Mouse (Mus musculus) midbrain, embryonic 15.5 days (tissue): ENCODE measurements around the gene Abca16. TPM values are rescaled to one million over a fixed set of nuclear protein-coding genes. Genes with fewer than 3 reads are reported as not detected.

Source experiments
- ATAC-seq: fragments of 200-750 bp; cut with Nextera tagmentation; replicated peaks from 2 replicates; pipeline ENCODE4 v1.8.0; 2017; ENCODE audit warnings: moderate TSS enrichment
- H3K27ac ChIP-seq: fragments of 300-500 bp; sonication (generic); 2 replicates; pipeline ENCODE4 v1.5.1; 2015; ENCODE audit warnings: mild to moderate bottlenecking, inconsistent platforms
- H3K27me3 ChIP-seq: fragments of 300-500 bp; sonication (generic); replicated peaks from 2 replicates; pipeline ENCODE4 v1.6.1; 2015; ENCODE audit warnings: inconsistent platforms
- H3K36me3 ChIP-seq: fragments of 300-500 bp; sonication (generic); replicated peaks from 2 replicates; pipeline ENCODE4 v1.6.1; 2015; ENCODE audit warnings: inconsistent platforms
- H3K4me1 ChIP-seq: fragments of 300-500 bp; sonication (generic); 2 replicates; pipeline ENCODE4 v1.6.1; 2015; ENCODE audit warnings: inconsistent platforms
- H3K4me2 ChIP-seq: fragments of 300-500 bp; sonication (generic); 2 replicates; pipeline ENCODE4 v1.6.1; 2015; ENCODE audit warnings: inconsistent platforms, mild to moderate bottlenecking, moderate library complexity
- H3K4me3 ChIP-seq: fragments of 300-500 bp; sonication (generic); 2 replicates; pipeline ENCODE4 v1.5.1; 2015; ENCODE audit warnings: mild to moderate bottlenecking, inconsistent platforms
- H3K9ac ChIP-seq: fragments of 300-500 bp; sonication (generic); 2 replicates; pipeline ENCODE4 v1.6.1; 2015; ENCODE audit warnings: mild to moderate bottlenecking, inconsistent platforms
- H3K9me3 ChIP-seq: fragments of 300-500 bp; sonication (generic); 2 replicates; pipeline ENCODE4 v1.6.1; 2016; ENCODE audit warnings: inconsistent platforms
- WGBS: fragments of 180-500 bp; shearing (Covaris S2); methylation state at CpG from one replicate; pipeline ENCODE4 v1.1.7; 2015; ENCODE audit warnings: mixed read lengths; 5-methylcytosine and 5-hydroxymethylcytosine counted together
- polyA plus RNA-seq: library from polyadenylated mRNA; unstranded; fragments of >200 nt; fragmentation: Nextera tagmentation; extraction: Ambion mirVana; gene quantifications from 2 replicates; pipeline ENCODE4 v1.2.1, GENCODE M21; 2015

Gene Abca16
- not detected in 2 replicates for polyA plus RNA-seq

- Histone ChIP-seq H3K27me3 (no peaks in the 10 kb centered on the region), H3K9ac (no peak within 1 kb of the TSS), H3K36me3 (no peaks in the 10 kb centered on the region), H3K27ac (no peak within 1 kb of the TSS), H3K4me1 (no peaks in the 10 kb centered on the region), H3K9me3 (no peaks in the 10 kb centered on the region), H3K4me3 (no peak within 1 kb of the TSS), H3K4me2 (no peak within 1 kb of the TSS)
- 78% methylated on average over 10 of the region's 10 CpGs for WGBS
- ATAC-seq: no peak
Observed at GRCm38 (mm10) chr7:120409447-120409846, at the start of gene Abca16. Abca16 (plus strand) TSS chr7:120409647.

GRCm38 (mm10) chr7:120361159-120361558, 48.3 kb upstream of the Abca16 start:
- 37% methylated on average over 13 of the region's 13 CpGs for WGBS
- H3K27ac ChIP-seq: no peak overlapping the region
- no peaks in the 10 kb centered on the region for H3K4me1 ChIP-seq
- H3K4me2 ChIP-seq: no peak overlapping the region
- H3K27me3 ChIP-seq: no peaks in the 10 kb centered on the region
- ATAC-seq: no peak
- no peaks in the 10 kb centered on the region for H3K36me3 ChIP-seq
- no peak overlapping the region for H3K9ac ChIP-seq
- H3K4me3 ChIP-seq: no peak overlapping the region
- no peaks in the 10 kb centered on the region for H3K9me3 ChIP-seq

DNA sequence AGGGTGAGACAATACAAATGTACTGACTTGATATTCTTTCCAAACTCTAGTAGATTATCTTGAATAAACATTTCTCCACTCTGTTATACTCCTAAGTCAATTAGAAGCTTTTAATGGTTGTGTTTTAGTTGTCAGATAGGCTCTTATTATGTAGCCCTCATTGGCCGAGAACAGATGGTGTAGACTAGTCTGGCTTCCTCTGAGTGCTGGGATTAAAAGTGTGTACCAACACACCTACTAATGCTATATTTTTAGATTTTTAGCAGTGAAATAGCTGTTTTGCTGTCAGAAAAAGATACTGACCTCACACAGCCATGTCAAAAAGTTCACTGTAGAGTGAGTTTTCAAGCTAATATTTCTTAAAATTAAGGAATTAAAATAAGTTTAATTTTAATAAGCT, 2.9 kb downstream of the Abca16 start:
- no peaks in the 10 kb centered on the region for H3K36me3 ChIP-seq
- H3K4me1 ChIP-seq: no peaks in the 10 kb centered on the region
- H3K9ac ChIP-seq: no peak overlapping the region
- ATAC-seq: no peak
- no peaks in the 10 kb centered on the region for H3K9me3 ChIP-seq
- WGBS: 79% methylated on average over 1 of the region's 1 CpGs
- no peak overlapping the region for H3K4me3 ChIP-seq
- no peak overlapping the region for H3K27ac ChIP-seq
- H3K4me2 ChIP-seq: no peak overlapping the region
- no peaks in the 10 kb centered on the region for H3K27me3 ChIP-seq

GRCm38 (mm10) chr7:120426625-120427024, 17.2 kb downstream of the Abca16 start:
- no peak for ATAC-seq

DNA sequence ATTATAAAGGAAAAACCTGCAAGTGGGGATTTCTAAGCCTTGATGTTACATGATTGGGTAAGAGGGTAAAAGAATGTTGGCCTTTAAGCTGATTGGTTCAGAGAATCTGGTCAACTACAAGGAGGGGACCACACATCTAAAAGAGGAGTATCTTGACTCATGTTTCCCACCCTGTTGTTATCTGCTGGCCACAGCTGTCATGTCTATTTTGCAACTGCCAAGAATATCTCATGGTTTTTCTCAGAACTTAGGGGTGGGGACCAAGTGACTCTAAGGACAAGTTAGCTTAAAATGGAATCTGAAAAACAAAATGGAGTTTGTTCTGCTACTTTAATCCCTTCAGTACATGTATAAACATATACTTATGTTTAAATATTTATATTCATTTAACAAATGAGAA, 22.0 kb downstream of the Abca16 start:
- Histone ChIP-seq H3K9ac (no peak overlapping the region), H3K4me3 (no peak overlapping the region), H3K9me3 (no peaks in the 10 kb centered on the region), H3K4me2 (no peak overlapping the region), H3K27me3 (no peaks in the 10 kb centered on the region), H3K27ac (no peak overlapping the region), H3K36me3 (no peaks in the 10 kb centered on the region), H3K4me1 (no peaks in the 10 kb centered on the region)
- no peak for ATAC-seq

More at GRCm38 (mm10) chr7:120426625-120427024, 17.2 kb downstream of the Abca16 start:
- WGBS: 47% methylated on average over 3 of the region's 3 CpGs
- Histone ChIP-seq H3K9ac (no peak overlapping the region), H3K4me1 (no peaks in the 10 kb centered on the region), H3K4me3 (no peak overlapping the region), H3K9me3 (no peaks in the 10 kb centered on the region), H3K27me3 (no peaks in the 10 kb centered on the region), H3K4me2 (no peak overlapping the region), H3K36me3 (no peaks in the 10 kb centered on the region), H3K27ac (no peak overlapping the region)

DNA sequence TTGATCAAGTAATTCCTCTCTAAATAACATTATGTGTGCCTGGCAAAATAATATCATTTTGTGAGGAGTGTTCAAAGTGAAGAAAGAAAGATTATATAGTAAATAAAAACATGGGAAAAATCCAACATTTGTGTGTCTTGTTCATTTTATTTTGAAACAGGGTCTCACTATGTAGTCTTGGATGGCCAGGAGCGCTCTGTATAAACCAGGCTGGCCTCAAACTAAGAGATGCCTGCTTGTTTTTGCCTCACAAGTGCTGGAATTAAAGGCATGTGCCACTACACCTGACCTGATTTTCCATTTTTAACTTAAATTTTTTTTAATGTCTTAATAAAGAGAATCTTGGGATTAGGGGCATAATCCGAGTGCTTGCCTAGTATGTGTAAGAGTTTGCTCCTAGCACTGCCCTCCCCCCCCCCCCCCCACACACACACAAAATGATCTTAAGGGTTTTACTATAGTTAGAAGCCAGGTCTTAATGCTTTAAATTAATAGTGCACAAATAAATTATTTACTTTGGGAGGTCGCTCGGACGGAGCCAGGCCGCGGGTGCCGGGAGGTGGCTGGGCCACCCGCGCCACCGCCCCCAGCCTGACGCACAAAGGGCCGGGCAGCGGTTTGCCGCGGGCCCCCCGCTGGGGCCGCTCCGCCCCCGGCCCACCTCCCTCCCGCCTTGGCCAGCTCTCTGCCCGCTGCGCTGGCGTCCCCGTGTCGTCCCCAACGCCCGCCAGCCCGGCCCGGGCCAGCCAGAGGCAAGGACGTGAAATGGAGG, 94.6 kb downstream of the Abca16 start:
- H3K27ac ChIP-seq: no peak overlapping the region
- peak overlapping the region; percentile 86 for H3K4me2 ChIP-seq
- 10% methylated on average over 31 of the region's 31 CpGs for WGBS
- no peaks in the 10 kb centered on the region for H3K36me3 ChIP-seq
- no peaks in the 10 kb centered on the region for H3K9me3 ChIP-seq
- H3K9ac ChIP-seq: peak overlapping the region; percentile 54
- H3K27me3 ChIP-seq: no peaks in the 10 kb centered on the region
- peaks cover 3% of the 10 kb centered on the region; the same call in 1 of the 2 replicates for H3K4me1 ChIP-seq
- H3K4me3 ChIP-seq: peak overlapping the region; percentile 44
- ATAC-seq: peak; percentile 67

- Histone ChIP-seq H3K4me3 (peak overlapping the region; percentile 44), H3K9ac (peak overlapping the region; percentile 54), H3K9me3 (no peaks in the 10 kb centered on the region), H3K4me1 (peaks cover 3% of the 10 kb centered on the region; the same call in 1 of the 2 replicates), H3K36me3 (no peaks in the 10 kb centered on the region), H3K4me2 (peak overlapping the region; percentile 86), H3K27ac (no peak overlapping the region), H3K27me3 (no peaks in the 10 kb centered on the region)
- no peak; the same call in none of the 2 replicates for ATAC-seq
- 19% methylated on average over 5 of the region's 5 CpGs for WGBS
Observed at GRCm38 (mm10) chr7:120504663-120504979, 95.2 kb downstream of the Abca16 start.

DNA sequence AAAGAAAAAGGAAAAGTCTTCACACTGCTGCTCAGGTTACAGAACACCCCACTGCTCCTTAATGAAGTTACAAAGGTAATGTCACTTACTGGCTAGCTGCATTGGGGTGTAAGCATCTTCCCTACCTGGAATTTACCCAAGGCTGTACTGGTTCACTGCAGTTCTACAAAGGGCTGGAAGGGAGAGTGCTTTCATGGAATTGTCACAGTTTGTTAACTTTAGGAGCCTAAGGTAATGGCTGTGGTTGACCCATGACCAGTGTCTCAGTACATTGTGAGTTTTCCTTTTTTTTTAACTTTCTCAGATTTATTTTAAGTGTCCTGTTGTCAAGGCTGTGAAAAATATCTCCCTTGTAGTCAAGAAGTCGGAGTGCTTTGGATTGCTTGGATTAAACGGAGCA, 125.4 kb downstream of the Abca16 start:
- Histone ChIP-seq H3K4me3 (no peak overlapping the region), H3K27me3 (no peaks in the 10 kb centered on the region), H3K9ac (no peak overlapping the region), H3K4me1 (no peaks in the 10 kb centered on the region), H3K4me2 (no peak overlapping the region), H3K27ac (no peak overlapping the region), H3K36me3 (no peaks in the 10 kb centered on the region), H3K9me3 (no peaks in the 10 kb centered on the region)
- 78% methylated on average over 2 of the region's 2 CpGs for WGBS
- ATAC-seq: no peak

GRCm38 (mm10) chr7:120552479-120553180, 143.2 kb downstream of the Abca16 start:
- no peaks in the 10 kb centered on the region for H3K9me3 ChIP-seq
- peak overlapping the region; percentile 36; the same call in 1 of the 2 replicates for H3K27ac ChIP-seq
- no peaks in the 10 kb centered on the region for H3K36me3 ChIP-seq
- H3K4me2 ChIP-seq: peak overlapping the region; percentile 53
- WGBS: 37% methylated on average over 12 of the region's 12 CpGs
- no peaks in the 10 kb centered on the region for H3K4me1 ChIP-seq
- H3K9ac ChIP-seq: peak overlapping the region; percentile 32; the same call in 1 of the 2 replicates
- H3K4me3 ChIP-seq: peak overlapping the region; percentile 33
- no peaks in the 10 kb centered on the region for H3K27me3 ChIP-seq
- peak; percentile 99 for ATAC-seq

DNA sequence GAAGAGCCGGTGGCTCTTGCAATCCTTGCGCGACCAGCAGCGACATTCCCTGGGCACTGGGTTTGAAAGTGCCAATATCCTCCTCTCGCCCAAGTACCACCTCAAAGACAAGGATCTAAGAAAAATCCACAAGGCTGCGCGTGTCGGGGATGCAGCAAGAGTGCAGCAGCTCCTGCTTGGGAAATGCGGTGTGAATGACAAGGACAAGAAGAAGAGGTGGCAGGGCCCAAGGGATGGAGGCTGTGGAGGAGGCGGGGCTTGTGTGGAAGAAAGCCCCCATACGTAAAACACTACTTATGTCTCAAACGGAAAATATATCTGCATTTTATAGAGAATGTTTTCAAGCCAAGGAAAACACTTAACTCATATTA, 143.7 kb downstream of the Abca16 start:
- Histone ChIP-seq H3K4me1 (no peaks in the 10 kb centered on the region), H3K9me3 (no peaks in the 10 kb centered on the region), H3K36me3 (no peaks in the 10 kb centered on the region), H3K4me3 (peak overlapping the region; percentile 33), H3K4me2 (peak overlapping the region; percentile 53), H3K9ac (peak overlapping the region; percentile 32; the same call in 1 of the 2 replicates), H3K27me3 (no peaks in the 10 kb centered on the region), H3K27ac (peak overlapping the region; percentile 36; the same call in 1 of the 2 replicates)
- WGBS: 34% methylated on average over 12 of the region's 12 CpGs
- peak; percentile 70 for ATAC-seq

GRCm38 (mm10) chr7:120567366-120567765, 157.9 kb downstream of the Abca16 start:
- H3K36me3 ChIP-seq: no peaks in the 10 kb centered on the region
- no peaks in the 10 kb centered on the region for H3K4me1 ChIP-seq
- no peak for ATAC-seq
- no peak overlapping the region for H3K9ac ChIP-seq
- H3K9me3 ChIP-seq: no peaks in the 10 kb centered on the region
- no peak overlapping the region for H3K4me3 ChIP-seq
- H3K4me2 ChIP-seq: no peak overlapping the region
- H3K27me3 ChIP-seq: no peaks in the 10 kb centered on the region
- no peak overlapping the region for H3K27ac ChIP-seq
- 81% methylated on average over 8 of the region's 8 CpGs for WGBS

DNA sequence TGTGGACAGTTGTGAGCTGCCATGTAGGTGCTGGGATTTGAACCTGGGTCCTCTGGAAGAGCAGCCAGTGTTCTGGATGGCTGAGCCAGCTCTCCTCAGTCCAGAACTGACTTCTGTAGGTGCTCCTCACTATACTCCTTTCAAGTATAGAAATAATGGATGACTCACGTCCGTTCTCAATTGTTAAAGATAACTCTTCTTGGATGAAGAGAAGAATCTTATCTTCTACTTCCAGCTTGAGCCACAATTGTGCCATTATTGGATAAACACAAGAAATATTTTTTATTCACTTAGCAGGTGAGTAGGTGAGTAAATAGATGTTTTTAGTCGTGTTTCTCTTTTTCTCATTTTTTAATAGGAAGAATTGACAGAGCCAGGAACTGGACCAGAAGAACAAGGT, 167.1 kb downstream of the Abca16 start:
- Histone ChIP-seq H3K27me3 (no peaks in the 10 kb centered on the region), H3K4me3 (no peak overlapping the region), H3K9me3 (no peaks in the 10 kb centered on the region), H3K9ac (no peak overlapping the region), H3K4me1 (no peaks in the 10 kb centered on the region), H3K36me3 (no peaks in the 10 kb centered on the region), H3K27ac (no peak overlapping the region), H3K4me2 (no peak overlapping the region)
- WGBS: 81% methylated on average over 3 of the region's 3 CpGs
- no peak for ATAC-seq
